Mouse (Mus musculus): Measurements from ENCODE around the gene D630039A03Rik.

DNA sequence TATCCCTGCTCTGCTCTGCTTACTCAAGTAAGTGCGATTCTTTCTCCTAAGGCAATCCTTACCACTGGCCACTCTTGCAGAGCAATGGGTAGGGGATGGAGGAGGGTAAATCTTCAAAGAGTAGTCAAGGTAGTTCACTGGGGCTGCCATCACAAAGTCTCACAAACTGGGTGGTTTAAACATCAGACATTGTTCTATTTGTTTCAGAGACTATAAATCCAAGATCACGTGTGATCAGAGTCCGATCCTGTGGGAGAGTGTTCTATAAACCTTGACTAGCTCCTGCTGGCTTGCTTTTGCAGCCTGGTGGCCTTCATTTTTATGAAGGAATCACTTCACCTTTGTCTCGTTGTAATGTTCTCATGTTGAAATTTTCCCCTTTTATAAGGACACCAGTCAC is 614 bp upstream of the D630039A03Rik start:
- TF ChIP-seq CTCF (conservative IDR thresholded peaks at IDR 0.05; ENCODE audit: low read length) (no peak), NANOG (IDR thresholded peaks at IDR 0.05; ENCODE audit: borderline replicate concordance, low read length) (no peak)
